Mouse (Mus musculus): ENCODE data around the gene Tsnax.

- TF ChIP-seq CHD2 (IDR thresholded peaks at IDR 0.05; ENCODE audit: low read depth, low read length) (no peak), ZNF384 (IDR thresholded peaks at IDR 0.05; ENCODE audit: low read depth, low read length) (no peak), MAFK (IDR thresholded peaks at IDR 0.05; ENCODE audit: insufficient read depth, low read depth, low read length) (no peak), ZC3H11A (IDR thresholded peaks at IDR 0.05; ENCODE audit: borderline replicate concordance, low read depth, low read length) (no peak)
These were observed 41.6 kb downstream of the Tsnax start for GRCm38 (mm10) chr8:125054436-125054810.

Measured in ES-E14 (cell line).